Mouse (Mus musculus) CH12.LX (cell line): ENCODE data around the gene Kctd10.
A peak's percentile ranks its signal among the peaks of the same experiment; 100 is the strongest.

Experiments
- EP300 ChIP-seq: IDR thresholded peaks from 2 replicates; pipeline ENCODE4 v1.6.1; 2011; ENCODE audit warnings: low read length, improper control_type of control experiment
- HCFC1 ChIP-seq: IDR thresholded peaks from 2 replicates; pipeline ENCODE4 v1.6.1; 2012; ENCODE audit warnings: low read depth, mild to moderate bottlenecking, inconsistent platforms, low read length, improper control_type of control experiment
- NELFE ChIP-seq: IDR thresholded peaks from 2 replicates; pipeline ENCODE4 v1.6.1; 2011; ENCODE audit warnings: low read depth, low read length, improper control_type of control experiment

- peak; percentile 73 for TF ChIP-seq NELFE
- TF ChIP-seq HCFC1 = peak; percentile 83
- TF ChIP-seq EP300 = no peak
These were observed at the start of gene Kctd10, which contains the start of gene Ube3b for GRCm38 (mm10) chr5:114380209-114381012.
